Mouse (Mus musculus) limb, embryonic 12.5 days (tissue): ENCODE results near the gene Hdac8. TPM values are rescaled to one million over a fixed set of nuclear protein-coding genes. Genes with fewer than 3 reads are reported as not detected.

Source experiments
- ATAC-seq: fragments of 200-750 bp; cut with Nextera tagmentation; 2 replicates; pipeline ENCODE4 v1.8.0; 2017; ENCODE audit warnings: low read depth, moderate TSS enrichment; ENCODE audit not compliant: insufficient number of reproducible peaks, insufficient read depth, low FRiP score, low TSS enrichment
- H3K27ac ChIP-seq: fragments of 300-500 bp; sonication (generic); 2 replicates; pipeline ENCODE4 v1.5.1; 2016; ENCODE audit warnings: mild to moderate bottlenecking, moderate library complexity
- H3K27me3 ChIP-seq: fragments of 300-500 bp; sonication (generic); 2 replicates; pipeline ENCODE4 v1.6.1; 2016; ENCODE audit warnings: mild to moderate bottlenecking, moderate library complexity
- H3K36me3 ChIP-seq: fragments of 300-500 bp; sonication (generic); 2 replicates; pipeline ENCODE4 v1.6.1; 2016; ENCODE audit warnings: mild to moderate bottlenecking, moderate library complexity
- H3K4me1 ChIP-seq: fragments of 300-500 bp; sonication (generic); replicated peaks from 2 replicates; pipeline ENCODE4 v1.6.1; 2016
- H3K4me2 ChIP-seq: fragments of 300-500 bp; sonication (generic); 2 replicates; pipeline ENCODE4 v1.6.1; 2016; ENCODE audit warnings: mild to moderate bottlenecking, moderate library complexity
- H3K4me3 ChIP-seq: fragments of 300-500 bp; sonication (generic); replicated peaks from 2 replicates; pipeline ENCODE4 v1.5.1; 2016; ENCODE audit warnings: mild to moderate bottlenecking
- H3K9ac ChIP-seq: fragments of 300-500 bp; sonication (generic); replicated peaks from 2 replicates; pipeline ENCODE4 v1.6.1; 2016; ENCODE audit warnings: mild to moderate bottlenecking, moderate library complexity
- H3K9me3 ChIP-seq: fragments of 300-500 bp; sonication (generic); 2 replicates; pipeline ENCODE4 v1.6.1; 2016; ENCODE audit warnings: mild to moderate bottlenecking, moderate library complexity
- WGBS: fragments of 180-500 bp; shearing (Covaris S2); methylation state at CpG from one replicate; pipeline ENCODE4 v1.1.7; 2016; 5-methylcytosine and 5-hydroxymethylcytosine counted together
- polyA plus RNA-seq: library from polyadenylated mRNA; unstranded; fragments of >200 nt; fragmentation: Nextera tagmentation; extraction: Ambion mirVana; gene quantifications from 2 replicates; pipeline ENCODE4 v1.2.1, GENCODE M21; 2016

The Hdac8 gene
- polyA plus RNA-seq, 1 experiment from 2014 or later: 13.9 TPM

DNA sequence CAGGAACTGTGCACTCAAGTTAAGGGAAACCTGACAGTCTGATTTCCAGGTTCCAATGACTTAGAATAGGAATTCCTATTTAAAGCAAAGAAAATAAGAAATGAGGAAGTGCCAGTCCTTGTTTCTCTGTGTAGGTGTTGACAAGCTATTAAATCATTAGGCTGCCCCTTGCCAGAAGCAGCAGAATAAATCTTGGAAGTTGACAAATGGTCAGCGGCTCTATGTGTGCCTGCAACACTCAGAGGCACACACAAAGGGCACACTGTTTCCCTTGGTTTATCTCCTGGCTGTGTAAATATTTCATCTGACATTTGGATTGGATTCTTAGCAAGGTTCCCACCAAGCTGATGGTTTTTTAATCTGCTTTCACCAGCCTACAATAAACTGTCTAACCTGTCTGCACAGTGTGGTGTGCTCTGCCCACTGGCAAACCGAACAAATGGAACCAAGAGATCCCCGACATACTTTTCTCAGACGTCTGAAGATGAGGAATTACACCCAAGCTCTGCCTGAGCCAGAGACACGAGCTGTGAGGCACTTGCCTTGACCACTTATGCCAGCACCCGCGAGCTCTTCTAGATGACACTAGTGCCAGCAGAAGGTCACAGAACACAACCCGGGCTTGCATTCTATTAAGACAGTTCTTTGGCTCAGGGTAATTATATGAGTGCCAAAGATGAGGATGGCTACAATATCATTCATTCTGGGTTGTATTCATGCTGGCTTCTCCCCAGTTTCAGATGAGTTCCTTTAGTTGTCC is 165.6 kb downstream of the Hdac8 start:
- no peak overlapping the region for H3K4me3 ChIP-seq
- no peak for ATAC-seq
- no peaks in the 10 kb centered on the region for H3K36me3 ChIP-seq
- no peaks in the 10 kb centered on the region for H3K4me1 ChIP-seq
- H3K9me3 ChIP-seq: no peaks in the 10 kb centered on the region
- no peak overlapping the region for H3K27ac ChIP-seq
- H3K9ac ChIP-seq: no peak overlapping the region
- WGBS: 51% methylated on average over 8 of the region's 8 CpGs
- no peak overlapping the region for H3K4me2 ChIP-seq
- H3K27me3 ChIP-seq: peaks cover 18% of the 10 kb centered on the region; the same call in 1 of the 2 replicates

DNA sequence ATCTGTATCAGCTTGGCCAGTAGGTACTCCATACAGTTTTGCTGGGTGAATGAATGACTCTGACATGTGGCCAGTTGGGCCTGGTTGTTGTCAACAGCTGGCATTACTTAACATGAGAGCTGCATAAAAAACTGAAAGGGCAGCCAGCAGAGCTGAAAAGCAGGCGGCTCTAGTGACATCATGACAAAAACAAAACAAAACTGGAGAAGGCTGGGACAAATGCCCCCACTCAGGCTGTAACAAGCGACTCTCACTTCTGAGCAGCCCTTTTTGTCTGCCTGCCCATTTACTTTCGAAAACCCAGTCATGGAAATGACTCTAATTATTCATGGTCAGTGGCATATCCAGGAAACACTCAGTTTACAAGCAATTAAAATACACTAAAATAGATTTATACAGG is 185.5 kb downstream of the Hdac8 start:
- no peaks in the 10 kb centered on the region for H3K9me3 ChIP-seq
- no peak overlapping the region for H3K4me2 ChIP-seq
- 19% methylated on average over 3 of the region's 3 CpGs for WGBS
- H3K36me3 ChIP-seq: no peaks in the 10 kb centered on the region
- H3K27me3 ChIP-seq: peaks cover 23% of the 10 kb centered on the region
- no peak overlapping the region for H3K9ac ChIP-seq
- no peak overlapping the region for H3K27ac ChIP-seq
- H3K4me1 ChIP-seq: 0 out of 2 replicates have a peak, but pooled peaks cover 5% of the 10 kb centered on the region
- H3K4me3 ChIP-seq: no peak overlapping the region
- ATAC-seq: no peak

DNA sequence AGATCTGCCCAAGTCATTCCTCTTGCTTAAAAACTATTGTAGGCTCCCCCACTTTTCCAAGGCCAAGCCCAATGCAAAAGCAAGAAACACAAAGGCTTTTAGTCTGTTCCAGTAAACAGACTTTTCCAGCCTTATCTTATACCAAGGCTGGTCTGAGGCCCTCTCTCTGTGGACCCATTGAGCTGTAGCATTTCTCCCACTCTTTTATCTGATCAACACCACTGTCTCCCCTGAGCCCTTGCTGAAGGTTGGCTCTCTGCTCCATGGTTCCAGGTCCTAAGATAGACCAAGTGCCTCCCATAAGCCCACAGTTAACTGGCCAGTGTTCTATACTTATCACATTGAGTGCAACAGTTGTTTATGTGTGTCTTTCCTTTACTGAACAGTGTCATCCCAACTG is 185.9 kb downstream of the Hdac8 start:
- Histone ChIP-seq H3K4me1 (0 out of 2 replicates have a peak, but pooled peaks cover 5% of the 10 kb centered on the region), H3K9ac (no peak overlapping the region), H3K4me3 (no peak overlapping the region), H3K4me2 (no peak overlapping the region), H3K27me3 (peaks cover 20% of the 10 kb centered on the region), H3K9me3 (no peaks in the 10 kb centered on the region), H3K36me3 (no peaks in the 10 kb centered on the region), H3K27ac (no peak overlapping the region)
- ATAC-seq: no peak

DNA sequence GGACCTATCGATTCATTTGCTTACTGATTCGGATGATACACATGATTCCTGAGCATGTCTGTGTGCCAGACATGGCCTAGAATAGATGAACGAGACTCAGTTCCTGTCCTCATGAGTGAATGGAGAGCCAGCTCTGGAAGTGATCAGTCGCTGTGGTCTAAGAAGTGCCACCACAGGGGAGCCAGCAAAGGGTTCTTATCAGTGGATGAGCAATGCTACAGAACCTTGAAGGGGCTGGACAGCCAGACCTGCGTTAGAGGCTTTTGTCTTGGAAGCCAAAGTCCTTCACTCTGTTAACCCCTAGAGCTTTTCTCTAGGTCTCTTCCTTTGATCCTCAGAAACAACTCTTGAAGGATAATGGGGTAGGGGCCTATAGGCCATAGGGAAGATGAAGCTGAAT is 186.4 kb downstream of the Hdac8 start:
- no peak overlapping the region for H3K9ac ChIP-seq

DNA sequence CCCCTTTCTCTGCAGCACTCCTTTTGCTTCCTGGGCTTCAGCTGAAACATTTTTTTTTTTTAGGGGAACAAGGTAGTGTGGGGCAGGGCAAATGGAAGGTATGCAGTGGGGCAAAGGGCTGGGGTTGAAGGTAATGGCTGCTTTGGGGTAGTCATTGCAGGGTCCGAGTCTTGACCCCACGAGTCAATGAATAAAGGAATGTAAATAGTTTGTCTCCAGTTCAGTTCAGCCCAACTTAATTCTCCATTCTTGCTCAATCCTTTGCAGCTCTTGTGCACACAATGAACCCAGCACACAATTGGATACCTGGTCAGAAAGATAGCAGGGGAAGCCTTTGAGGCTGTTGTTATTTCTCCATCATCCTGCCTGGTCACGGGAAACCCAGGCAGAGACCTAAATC is 194.0 kb downstream of the Hdac8 start:
- no peak overlapping the region for H3K4me3 ChIP-seq
- no peak overlapping the region for H3K9ac ChIP-seq
- 79% methylated on average over 3 of the region's 3 CpGs for WGBS
- peaks cover 7% of the 10 kb centered on the region for H3K4me1 ChIP-seq
- peaks cover 55% of the 10 kb centered on the region for H3K27me3 ChIP-seq
- no peaks in the 10 kb centered on the region for H3K36me3 ChIP-seq
- no peaks in the 10 kb centered on the region for H3K9me3 ChIP-seq
- H3K27ac ChIP-seq: no peak overlapping the region
- H3K4me2 ChIP-seq: no peak overlapping the region
- ATAC-seq: no peak

More for the DNA sequence above, 186.4 kb downstream of the Hdac8 start:
- 79% methylated on average over 5 of the region's 5 CpGs for WGBS
- no peak overlapping the region for H3K4me2 ChIP-seq
- H3K9me3 ChIP-seq: no peaks in the 10 kb centered on the region
- H3K27ac ChIP-seq: no peak overlapping the region
- no peaks in the 10 kb centered on the region for H3K36me3 ChIP-seq
- 0 out of 2 replicates have a peak, but pooled peaks cover 5% of the 10 kb centered on the region for H3K4me1 ChIP-seq
- H3K27me3 ChIP-seq: peaks cover 19% of the 10 kb centered on the region
- ATAC-seq: no peak
- no peak overlapping the region for H3K4me3 ChIP-seq

DNA sequence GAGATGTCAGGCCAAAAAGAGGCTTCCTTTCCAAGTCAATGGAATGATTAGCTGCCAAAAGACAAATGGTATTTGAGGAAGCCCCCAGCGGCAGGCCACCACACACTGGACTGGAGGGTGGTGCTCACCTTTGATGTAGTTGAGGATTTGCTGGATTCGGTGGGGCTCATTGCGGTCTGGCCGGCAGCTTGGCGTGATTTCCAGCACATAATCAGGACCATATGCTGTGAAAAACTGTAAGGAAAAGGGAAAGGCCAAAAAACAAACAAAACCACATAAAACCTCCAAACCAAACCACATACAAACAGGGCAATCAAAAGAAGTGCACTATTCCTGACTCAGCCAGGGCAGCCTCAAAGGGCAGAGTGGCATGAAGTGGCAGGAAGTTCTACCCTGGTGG is 197.6 kb downstream of the Hdac8 start:
- WGBS: 42% methylated on average over 5 of the region's 5 CpGs

DNA sequence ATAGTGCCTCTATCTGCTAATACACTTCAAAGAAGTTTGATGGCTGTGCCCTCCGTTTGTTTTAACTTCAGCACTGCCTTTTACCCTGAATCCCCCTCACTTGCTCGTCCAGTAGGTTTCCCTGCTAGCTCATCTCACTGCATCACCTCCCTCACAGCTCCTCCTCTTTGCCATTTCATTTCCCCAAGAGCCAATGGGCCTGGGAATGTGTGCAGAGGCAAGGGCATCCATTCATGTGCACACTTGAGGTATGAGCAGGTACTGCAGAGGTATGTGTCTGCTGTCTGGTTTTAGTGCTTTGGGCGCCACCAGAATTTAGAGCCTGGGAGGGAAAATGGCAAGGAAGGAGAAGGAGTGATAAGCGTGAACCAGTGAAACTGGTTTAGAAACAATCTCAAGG is 199.4 kb downstream of the Hdac8 start:
- Histone ChIP-seq H3K4me3 (no peak overlapping the region), H3K36me3 (no peaks in the 10 kb centered on the region), H3K4me1 (peaks cover 23% of the 10 kb centered on the region), H3K9me3 (no peaks in the 10 kb centered on the region), H3K27ac (no peak overlapping the region), H3K9ac (no peak overlapping the region), H3K27me3 (peaks cover 72% of the 10 kb centered on the region), H3K4me2 (no peak overlapping the region)
- WGBS: 63% methylated on average over 4 of the region's 4 CpGs
- no peak for ATAC-seq

More for the DNA sequence above, 197.6 kb downstream of the Hdac8 start:
- Histone ChIP-seq H3K27me3 (peaks cover 78% of the 10 kb centered on the region), H3K27ac (0 out of 2 replicates have a peak overlapping the region, but pooled peaks have one; percentile 12), H3K36me3 (no peaks in the 10 kb centered on the region), H3K4me1 (peaks cover 19% of the 10 kb centered on the region), H3K9me3 (no peaks in the 10 kb centered on the region), H3K9ac (no peak overlapping the region), H3K4me3 (no peak overlapping the region), H3K4me2 (no peak overlapping the region)
- ATAC-seq: no peak

DNA sequence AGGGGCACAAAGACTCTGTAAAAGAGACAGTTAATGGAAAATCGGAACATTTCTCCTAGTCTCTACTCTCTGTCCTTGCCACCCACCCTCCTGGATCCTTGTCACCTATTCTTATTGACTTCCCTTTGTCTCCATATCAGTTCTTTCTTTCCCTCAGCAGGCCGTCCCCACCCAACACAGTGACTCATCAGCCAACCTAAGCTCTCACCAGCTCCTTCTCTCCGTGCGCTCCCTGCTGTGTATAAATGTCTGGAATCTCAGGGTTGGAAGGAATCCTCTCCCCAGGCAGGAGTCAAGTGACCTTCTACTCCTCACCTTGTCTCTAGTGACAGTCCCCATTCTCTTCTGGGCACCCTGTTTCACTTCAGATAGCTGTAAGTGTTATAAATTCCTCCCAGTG is 200.2 kb downstream of the Hdac8 start:
- no peak overlapping the region for H3K4me3 ChIP-seq
- H3K9me3 ChIP-seq: no peaks in the 10 kb centered on the region
- no peak overlapping the region for H3K4me2 ChIP-seq
- no peak for ATAC-seq
- H3K9ac ChIP-seq: no peak overlapping the region
- 83% methylated on average over 4 of the region's 4 CpGs for WGBS
- H3K36me3 ChIP-seq: no peaks in the 10 kb centered on the region
- H3K27ac ChIP-seq: no peak overlapping the region
- peaks cover 23% of the 10 kb centered on the region for H3K4me1 ChIP-seq
- H3K27me3 ChIP-seq: peaks cover 63% of the 10 kb centered on the region

DNA sequence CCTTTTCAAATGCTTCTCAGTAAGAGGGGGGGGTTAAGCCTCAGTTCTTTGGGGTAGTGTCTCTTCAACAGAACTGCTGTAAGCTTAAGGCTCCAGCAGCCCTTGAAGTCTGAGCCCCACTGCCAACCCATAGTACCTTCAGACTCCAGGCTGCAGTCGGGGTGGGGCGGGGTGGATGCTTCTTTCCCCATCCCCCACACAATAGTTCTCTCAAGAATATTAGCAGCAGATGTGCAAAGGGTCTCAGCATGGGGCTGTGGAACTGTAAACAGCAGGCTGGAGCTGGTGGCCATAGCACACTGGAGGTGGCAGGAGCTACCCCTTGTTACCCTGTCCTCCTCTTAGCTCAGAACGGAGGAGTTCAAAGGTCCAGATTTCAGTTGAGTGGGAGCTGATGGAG is 202.7 kb downstream of the Hdac8 start:
- H3K27me3 ChIP-seq: peaks cover 50% of the 10 kb centered on the region
- no peak overlapping the region for H3K4me3 ChIP-seq
- WGBS: 28% methylated on average over 3 of the region's 3 CpGs
- H3K27ac ChIP-seq: no peak overlapping the region
- no peak overlapping the region for H3K9ac ChIP-seq
- H3K36me3 ChIP-seq: no peaks in the 10 kb centered on the region
- H3K4me2 ChIP-seq: no peak overlapping the region
- no peaks in the 10 kb centered on the region for H3K9me3 ChIP-seq
- peaks cover 16% of the 10 kb centered on the region; the same call in 1 of the 2 replicates for H3K4me1 ChIP-seq
- no peak for ATAC-seq

DNA sequence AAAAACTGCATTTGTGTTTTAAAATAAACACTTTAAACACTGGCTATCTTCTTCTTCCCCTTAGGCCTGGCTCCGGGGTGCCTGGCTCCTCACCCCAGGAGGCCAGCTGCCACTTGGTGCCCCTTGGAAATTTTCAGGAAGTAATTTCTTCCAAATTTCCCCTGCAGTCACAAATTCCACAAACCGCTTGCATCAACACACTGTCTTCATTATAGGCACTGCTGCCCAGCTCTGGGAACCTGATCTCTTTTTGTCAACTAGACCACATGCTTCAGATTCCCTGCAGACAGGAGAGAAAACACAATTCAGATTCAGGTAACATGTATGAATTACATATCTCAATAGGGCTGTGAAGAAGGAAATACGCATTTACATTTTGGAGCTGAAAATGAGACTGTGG is 220.3 kb downstream of the Hdac8 start:
- H3K27ac ChIP-seq: peak overlapping the region; percentile 41; the same call in 1 of the 2 replicates
- 51% methylated on average over 3 of the region's 3 CpGs for WGBS
- H3K4me2 ChIP-seq: no peak overlapping the region
- peaks cover 8% of the 10 kb centered on the region; the same call in 1 of the 2 replicates for H3K4me1 ChIP-seq
- H3K4me3 ChIP-seq: no peak overlapping the region
- no peak overlapping the region for H3K9ac ChIP-seq
- H3K36me3 ChIP-seq: no peaks in the 10 kb centered on the region
- H3K27me3 ChIP-seq: peaks cover 42% of the 10 kb centered on the region
- no peak for ATAC-seq
- no peaks in the 10 kb centered on the region for H3K9me3 ChIP-seq

DNA sequence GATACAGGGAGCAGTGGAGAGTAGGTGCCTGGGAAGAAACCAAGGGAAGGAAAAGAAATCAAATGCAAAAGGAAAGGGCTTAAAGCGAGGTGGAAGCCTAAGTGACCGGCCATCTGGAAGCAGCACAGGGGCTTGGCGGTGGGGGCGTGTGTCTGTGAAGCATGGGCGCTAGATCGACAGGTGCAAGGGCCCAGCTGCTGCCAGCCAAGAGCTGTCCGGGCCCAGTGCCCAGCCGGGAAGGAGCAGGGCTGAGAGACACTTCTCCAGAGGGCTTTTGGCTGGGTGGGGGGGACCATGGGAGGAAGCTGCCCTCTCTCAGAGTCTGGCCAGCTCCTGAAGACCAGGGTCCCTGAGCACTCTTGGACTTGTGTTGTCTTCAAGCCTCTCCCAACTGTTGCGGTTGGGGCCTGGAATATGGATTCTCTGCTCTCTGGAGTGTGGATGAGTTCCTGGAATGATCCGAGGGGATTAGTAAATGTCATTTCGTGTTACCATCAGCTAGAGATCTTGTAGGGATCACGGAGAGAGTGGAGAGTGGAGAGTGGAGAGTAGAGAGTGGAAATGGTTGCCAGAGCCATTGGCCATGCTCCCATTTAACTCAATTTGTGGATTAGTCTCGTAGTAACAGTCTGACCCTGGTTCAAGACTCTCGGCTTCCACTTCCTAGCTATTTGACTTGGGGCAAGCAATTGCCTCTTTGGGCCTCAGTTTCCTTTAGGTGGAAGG is 242.4 kb downstream of the Hdac8 start:
- peaks cover 52% of the 10 kb centered on the region for H3K27me3 ChIP-seq
- 80% methylated on average over 14 of the region's 14 CpGs for WGBS

More for the DNA sequence above, 242.4 kb downstream of the Hdac8 start:
- Histone ChIP-seq H3K9me3 (no peaks in the 10 kb centered on the region), H3K4me1 (no peaks in the 10 kb centered on the region), H3K36me3 (no peaks in the 10 kb centered on the region), H3K4me3 (no peak overlapping the region), H3K9ac (no peak overlapping the region), H3K4me2 (no peak overlapping the region), H3K27ac (no peak overlapping the region)
- ATAC-seq: no peak
